Mouse (Mus musculus) spleen, postnatal 14 days (tissue): ENCODE data around the gene Creld1.

ENCODE experiments used
- DNase-seq, 2 experiments: peaks; one replicate each; pipeline ENCODE4 v3.0.0; 2021 to 2022; ENCODE audit warnings: low spot score in 2 of 2

Gene Creld1

DNA sequence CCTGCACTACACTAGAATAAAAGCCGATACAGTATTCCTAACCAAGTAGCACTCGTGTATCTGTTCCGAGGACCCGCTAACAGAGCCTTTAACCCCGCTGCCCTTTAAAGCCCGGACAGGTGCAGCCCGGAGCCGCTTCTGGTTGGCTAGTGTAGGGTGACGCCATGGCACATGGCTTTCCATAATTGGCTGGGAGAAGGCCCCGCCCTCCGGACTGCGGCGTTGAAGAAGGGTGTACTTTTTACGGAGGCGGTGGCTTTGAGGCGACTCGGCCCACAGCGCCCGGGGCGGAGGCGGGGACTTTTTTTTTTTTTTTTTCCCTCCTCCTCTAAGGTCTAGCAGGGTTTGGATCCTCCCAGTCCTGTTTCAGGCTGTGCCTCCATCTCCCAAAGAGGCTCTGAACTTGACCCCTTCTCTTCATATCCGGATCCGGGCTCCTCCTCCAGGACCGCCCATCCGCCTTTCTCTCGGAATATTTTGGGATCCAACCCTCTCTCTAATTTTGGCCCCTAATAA, at the start of gene Creld1:
TSS of gene Creld1 (plus strand) at position 198 of the 516 bp plus-strand sequence.
- peak; percentile 82 to 85 for DNase-seq

DNA sequence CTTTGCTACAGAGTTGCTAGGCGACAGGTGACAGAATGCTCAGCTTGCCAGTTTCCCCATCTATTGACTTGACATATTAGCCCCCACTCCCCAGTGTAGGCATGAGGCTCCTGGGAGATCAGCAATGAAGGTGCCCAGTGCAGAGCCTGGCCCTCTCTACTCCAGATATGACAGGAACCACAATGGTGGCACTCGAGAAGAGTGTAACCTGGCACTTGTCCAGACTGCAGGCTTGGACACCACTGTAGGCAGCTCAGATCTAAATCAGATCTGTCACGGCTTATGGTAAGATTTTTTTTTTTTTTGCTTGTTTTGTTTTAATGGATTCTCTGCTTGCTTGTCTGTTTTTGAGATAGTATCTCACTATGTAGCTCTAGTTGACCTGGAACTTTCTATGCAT, 49.4 kb upstream of the Creld1 start:
- no peak for DNase-seq

DNA sequence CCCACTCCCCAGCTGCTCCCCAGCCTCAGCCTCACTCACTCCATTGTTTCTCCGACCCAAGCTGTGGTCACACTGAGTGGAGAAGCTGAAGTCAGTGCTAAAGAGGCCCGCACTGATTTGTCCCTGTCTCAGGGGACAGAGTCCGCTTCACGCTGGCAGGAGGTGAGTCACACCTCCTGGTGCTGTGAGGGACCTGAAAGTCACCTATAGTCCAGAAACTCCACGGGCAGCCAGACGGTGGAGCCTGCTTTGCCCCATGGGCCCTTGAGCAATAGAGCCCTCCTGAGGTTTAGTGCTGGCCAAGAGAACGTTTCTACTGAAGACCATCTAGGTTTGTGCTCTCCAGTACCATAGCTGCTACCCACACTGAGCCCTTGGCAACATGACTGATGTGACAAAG, 48.4 kb upstream of the Creld1 start:
- no peak for DNase-seq

DNA sequence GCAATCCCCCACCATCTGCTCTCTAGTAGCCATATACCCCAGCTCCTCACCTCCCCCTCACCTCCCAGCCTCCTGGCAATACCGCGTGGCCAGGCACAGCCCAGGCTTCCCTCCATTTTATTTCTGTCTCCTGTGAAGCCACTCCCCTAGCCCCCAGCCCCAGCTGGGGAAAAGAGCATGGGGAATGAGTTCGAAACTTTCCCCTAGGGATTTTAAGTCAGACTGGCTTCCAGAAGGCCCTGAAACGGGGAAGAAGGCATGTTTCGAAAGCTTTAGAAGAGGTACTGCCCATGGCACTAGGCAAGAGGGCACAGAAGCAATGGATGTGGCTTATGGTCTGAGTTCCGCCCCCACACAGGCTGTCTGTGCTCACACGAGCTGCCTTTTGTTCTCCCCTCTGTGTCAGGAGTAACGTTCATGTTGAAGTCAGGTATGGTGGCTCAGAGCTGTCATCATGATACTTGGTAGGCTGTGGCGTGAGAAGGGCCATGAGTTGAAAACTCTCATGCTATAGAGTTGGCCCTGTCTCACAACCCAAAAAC, 47.4 kb upstream of the Creld1 start, which contains the start of gene Cidec:
TSS of gene Cidec (minus strand) at position 97 of the 542 bp plus-strand sequence.
- no peak for DNase-seq

- no peak for DNase-seq
Measured at GRCm38 (mm10) chr6:113437135-113437534, 46.0 kb upstream of the Creld1 start.

DNA sequence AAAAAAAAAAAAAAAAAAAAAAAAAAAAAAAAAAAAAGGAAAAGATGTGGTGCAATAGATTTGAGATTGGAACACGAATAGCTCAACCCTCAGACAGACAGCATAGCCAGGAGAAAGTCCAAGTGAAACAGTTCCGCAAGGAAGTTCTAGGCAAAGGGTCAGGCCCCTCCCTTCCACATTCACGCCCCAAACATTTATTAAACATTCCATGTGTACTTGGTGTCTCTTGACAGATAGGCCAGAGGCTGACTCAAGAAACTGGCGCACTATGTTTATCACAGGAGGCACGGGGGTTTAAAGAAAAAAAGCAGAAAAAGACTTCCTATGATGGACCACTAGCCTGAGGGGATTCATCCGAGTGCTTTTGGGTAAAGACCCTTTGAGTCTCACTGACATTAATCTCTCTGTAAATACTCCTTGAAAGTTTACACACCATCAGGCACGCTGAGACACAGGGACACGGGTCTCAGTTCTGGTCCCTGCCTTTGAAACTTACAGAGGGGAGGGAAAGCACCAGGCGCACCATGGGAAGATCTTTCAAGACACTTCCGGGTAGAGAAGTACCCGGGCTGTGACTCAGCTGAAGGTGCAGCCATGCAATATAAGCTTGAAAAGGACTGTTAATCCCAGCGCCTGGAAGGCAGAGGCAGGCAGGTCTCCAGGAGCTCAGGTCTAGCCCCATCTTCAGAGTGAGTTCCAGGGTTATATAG, 44.2 kb upstream of the Creld1 start:
- no peak for DNase-seq

- no peak for DNase-seq
Measured at GRCm38 (mm10) chr6:113440686-113441085, 42.4 kb upstream of the Creld1 start.

- DNase-seq, result peak; percentile 54 to 69
Measured at GRCm38 (mm10) chr6:113441147-113441680, 41.9 kb upstream of the Creld1 start.

DNA sequence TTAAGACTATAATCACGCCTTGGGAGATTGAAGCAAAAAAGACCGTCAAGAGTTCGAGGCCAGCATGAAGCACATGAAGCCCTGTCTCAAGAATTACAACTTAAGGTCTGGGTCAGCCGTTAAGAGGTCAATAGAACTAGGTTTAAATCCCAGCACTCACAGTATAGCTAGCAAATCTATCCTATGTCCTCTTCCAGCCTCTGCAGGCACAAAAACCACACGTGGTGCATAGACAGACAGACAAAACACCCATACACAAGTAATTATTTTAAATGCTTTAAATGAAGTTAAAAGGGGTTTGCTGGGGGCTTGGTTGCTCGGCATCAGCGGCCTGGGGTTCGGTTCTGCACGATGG, 41.0 kb upstream of the Creld1 start:
- no peak for DNase-seq

GRCm38 (mm10) chr6:113442442-113443090, 40.5 kb upstream of the Creld1 start, which contains the start of gene Jagn1:
Jagn1 (plus strand) TSS chr6:113442569.
- DNase-seq, result peak; percentile 86 to 87

- DNase-seq, result no peak
Measured at GRCm38 (mm10) chr6:113443091-113443490, 40.0 kb upstream of the Creld1 start.

- DNase-seq, result no peak
Measured at GRCm38 (mm10) chr6:113444207-113444965, 38.7 kb upstream of the Creld1 start.

DNA sequence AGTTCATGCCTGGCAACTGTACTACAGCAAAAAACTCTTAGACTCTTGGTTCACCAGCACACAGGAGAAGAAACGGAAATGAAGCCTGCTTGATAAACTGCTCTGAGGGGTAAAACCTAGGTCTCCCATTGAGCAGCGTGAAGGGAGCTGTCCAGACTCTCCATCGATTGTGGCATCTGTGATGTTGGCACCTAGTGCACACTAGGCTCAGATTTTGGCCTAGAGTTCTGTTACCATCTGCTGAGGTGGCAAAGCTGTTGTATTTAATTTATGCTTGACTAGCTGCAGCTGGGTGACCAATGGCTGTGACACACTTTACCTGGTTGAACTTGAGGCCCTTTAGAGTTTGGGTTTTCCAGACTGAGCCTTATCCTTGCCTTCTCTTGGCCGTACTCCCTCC, 35.5 kb upstream of the Creld1 start:
- no peak for DNase-seq

DNA sequence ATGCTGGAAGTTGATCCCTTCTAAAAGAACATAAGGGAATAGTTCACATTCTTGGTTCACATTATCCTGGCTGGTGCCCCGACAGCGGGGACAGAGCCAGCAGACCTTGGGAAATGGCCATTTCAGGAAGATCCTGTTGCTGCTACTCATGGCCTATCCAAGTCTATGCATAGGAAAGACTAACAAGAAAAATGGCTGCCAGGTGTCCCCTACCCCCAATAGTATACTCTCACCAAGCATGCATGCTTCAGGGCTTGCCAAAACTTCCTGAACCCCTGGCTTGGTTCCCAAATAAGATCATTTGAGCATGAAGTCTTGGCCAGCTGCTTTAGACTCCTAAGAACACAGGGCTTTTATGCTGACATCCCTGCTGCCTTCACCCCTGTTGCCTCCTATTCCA, 31.3 kb upstream of the Creld1 start:
- DNase-seq, result no peak

DNA sequence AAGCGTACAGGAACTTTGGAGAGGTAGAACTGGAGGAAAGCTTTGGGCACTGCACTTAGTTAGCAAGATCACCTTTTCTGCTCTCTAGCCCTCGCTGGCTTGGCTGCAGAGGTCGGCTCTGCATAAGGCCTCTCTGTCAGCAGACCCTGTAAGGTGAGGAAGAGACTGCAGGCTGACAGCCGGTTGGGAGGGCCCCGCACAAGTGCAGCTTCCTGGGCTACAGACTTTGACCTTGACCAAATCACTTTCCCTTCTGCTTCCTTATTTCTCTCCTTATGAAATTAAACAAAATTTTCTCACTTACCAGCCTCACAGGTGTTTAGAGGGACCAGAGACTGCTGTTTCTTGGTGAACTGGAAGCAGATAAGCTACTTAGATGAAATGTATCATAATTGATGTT, 28.1 kb upstream of the Creld1 start:
- no peak for DNase-seq

- no peak for DNase-seq
Measured at GRCm38 (mm10) chr6:113457952-113458534, 25.1 kb upstream of the Creld1 start, which contains the start of gene Il17re. Il17re (plus strand) TSS chr6:113458484.

GRCm38 (mm10) chr6:113458635-113459034, 24.5 kb upstream of the Creld1 start:
- no peak for DNase-seq

- DNase-seq, result no peak
Measured at GRCm38 (mm10) chr6:113464040-113464439, 19.1 kb upstream of the Creld1 start.

DNA sequence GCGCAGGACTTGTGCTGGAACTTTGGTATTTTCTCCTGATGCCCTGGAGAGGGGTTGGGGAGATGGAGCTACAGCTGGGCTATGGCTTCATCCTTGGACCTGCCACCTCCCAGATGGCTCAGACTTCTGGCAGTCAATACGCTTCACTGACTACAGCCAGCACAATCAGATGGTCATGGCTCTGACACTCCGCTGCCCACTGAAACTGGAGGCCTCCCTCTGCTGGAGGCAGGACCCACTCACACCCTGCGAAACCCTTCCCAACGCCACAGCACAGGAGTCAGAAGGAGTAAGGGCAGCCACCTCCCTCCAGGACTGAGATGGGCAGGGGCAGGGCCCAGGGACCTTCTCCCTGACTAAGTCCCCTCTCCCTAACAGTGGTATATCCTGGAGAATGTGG, 17.5 kb upstream of the Creld1 start:
- DNase-seq, result no peak

DNA sequence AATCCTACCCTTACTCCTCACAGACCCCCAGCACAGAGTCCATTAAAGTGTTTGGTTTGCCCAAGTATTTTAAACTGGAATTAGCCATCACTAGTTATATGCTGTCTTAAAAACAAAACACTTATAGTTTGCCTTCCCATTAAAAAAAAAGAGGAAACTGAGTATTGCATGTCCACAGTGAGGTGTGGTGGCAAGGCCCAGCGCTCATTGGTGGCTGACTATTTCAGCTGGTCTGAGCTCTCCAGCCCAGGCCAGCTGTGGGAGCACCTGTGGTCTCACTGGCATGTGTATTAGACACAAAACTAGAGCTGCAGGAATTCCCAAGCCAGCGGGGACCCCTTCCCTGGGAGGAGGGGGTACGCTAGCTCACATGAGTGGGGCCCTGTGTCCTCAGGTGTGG, 14.6 kb upstream of the Creld1 start:
- DNase-seq, result no peak

DNA sequence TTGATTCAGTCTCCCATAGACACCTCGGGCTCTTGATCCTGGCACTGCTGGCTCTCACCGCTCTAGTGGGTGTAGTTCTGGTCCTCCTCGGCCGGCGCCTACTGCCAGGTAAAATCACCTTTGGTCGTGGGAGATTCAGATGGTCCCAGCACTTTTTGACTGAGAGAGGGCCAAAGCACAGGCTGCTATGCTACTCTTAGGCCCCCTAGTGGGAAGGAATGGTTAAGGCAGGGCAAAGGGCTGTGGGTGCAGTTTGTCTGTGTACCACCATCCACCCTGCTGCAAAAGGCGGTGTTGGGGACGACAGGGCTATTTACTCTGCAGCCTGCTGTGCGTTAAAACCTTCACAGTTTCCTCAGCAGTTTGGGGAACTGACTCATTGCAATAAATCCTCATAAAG, 14.1 kb upstream of the Creld1 start:
- peak; percentile 32 to 66 for DNase-seq
